Mouse (Mus musculus) heart, adult 2 months (tissue): ENCODE measurements around the gene Cyb561a3.
A peak's percentile ranks its signal among the peaks of the same experiment; 100 is the strongest.

ENCODE experiments used
- CTCF ChIP-seq: fragments of 200-600 bp; IDR thresholded peaks from 2 replicates; pipeline ENCODE4 v1.8.1; 2022; ENCODE audit warnings: antibody characterized with exemption, mild to moderate bottlenecking, moderate library complexity
- EP300 ChIP-seq: fragments of 200-500 bp; IDR thresholded peaks from 2 replicates; pipeline ENCODE4 v1.6.1; 2011; ENCODE audit warnings: low read depth, low read length, control low read depth; ENCODE audit not compliant: insufficient read depth

- TF ChIP-seq CTCF (peak; percentile 80), EP300 (0 out of 2 replicates have a peak, but pooled peaks have one; percentile 46)
Measured at GRCm38 (mm10) chr19:10576690-10577561, at the start of gene Cyb561a3, which contains the start of gene Tmem138.
